In genomic region chr6:125426383-125427360, GRCm38 (mm10) we compare ENCODE assay signal across 8 mouse cellular contexts. TPM values are rescaled to one million over a fixed set of nuclear protein-coding genes. Genes with fewer than 3 reads are reported as not detected.
DNase-seq lines count a peak whose midpoint lies in the region; ATAC-seq lines count a peak whose summit lies in the region.

No protein-coding gene starts in this region.

- ATAC-seq in hindbrain, embryonic 13.5 days (ENCODE audit: low FRiP score) = peak; percentile 83

- peak overlapping the region; percentile 42 for H3K4me3 ChIP-seq in hindbrain, embryonic 13.5 days

- peak overlapping the region; percentile 69 for H3K27ac ChIP-seq in hindbrain, embryonic 13.5 days

- H3K4me2 ChIP-seq in hindbrain, embryonic 13.5 days = peak overlapping the region; percentile 75

- WGBS in hindbrain, embryonic 13.5 days = 2% methylated on average over 25 of the region's 25 CpGs

- no peaks in the 10 kb centered on the region for H3K36me3 ChIP-seq in hindbrain, embryonic 13.5 days

- peak; percentile 96 for DNase-seq in NIH3T3 (ENCODE audit: low read depth)
- peak; percentile 89 to 92 for DNase-seq in cerebellum, postnatal 10 days
- DNase-seq in frontal cortex, postnatal 14 days (ENCODE audit: low spot score in 2 of 2) = peak; percentile 45 to 61
- peak; percentile 69 to 77 for DNase-seq in layer of hippocampus, postnatal 36 days
- DNase-seq in lung, postnatal 36 days = peak; percentile 93
- peak; percentile 90 for DNase-seq in retina, embryonic 14.5 days (ENCODE audit: low spot score)
- DNase-seq in thymus, postnatal 4 days = peak; percentile 88

- peak overlapping the region; percentile 75 for H3K9ac ChIP-seq in hindbrain, embryonic 13.5 days

- H3K27me3 ChIP-seq in hindbrain, embryonic 13.5 days = peaks cover 12% of the 10 kb centered on the region; the same call in 1 of the 2 replicates

- no peaks in the 10 kb centered on the region for H3K9me3 ChIP-seq in hindbrain, embryonic 13.5 days

- H3K4me1 ChIP-seq in hindbrain, embryonic 13.5 days (replicated peaks) = peaks cover 15% of the 10 kb centered on the region

RNA-seq across cellular contexts. Expression of gene Plekhg6, which starts 46.1 kb away (rescaled TPM):
- polyA plus RNA-seq in hindbrain, embryonic 13.5 days (2015; fragmentation: Nextera tagmentation; extraction: Ambion mirVana) = 0.12 TPM in 2 replicates
- total RNA-seq in layer of hippocampus, postnatal 36 days (2021) = under 1 TPM in 1 of 2 experiments, not detected in 1; 0.25 TPM

Comparison
In these comparisons a context has a peak if more than half of its experiments do, and no peak if none do; other contexts are left out.
1. Peak in every context shown above with its lines: DNase-seq, ATAC-seq, H3K4me3 ChIP-seq and H3K27ac ChIP-seq.